Mouse (Mus musculus) C2C12 (cell line): ENCODE measurements around the gene Srgap2.

ENCODE experiments used
- CTCF ChIP-seq: IDR thresholded peaks from one replicate; pipeline ENCODE4 v1.5.1; 2011; ENCODE audit not compliant: control insufficient read depth, insufficient read depth, insufficient read length
- MAX ChIP-seq: IDR thresholded peaks from one replicate; pipeline ENCODE4 v1.6.1; 2011; ENCODE audit warnings: mild to moderate bottlenecking, control low read depth
- MYOD1 ChIP-seq: IDR thresholded peaks from one replicate; pipeline ENCODE4 v1.6.1; 2011; ENCODE audit warnings: low read depth; ENCODE audit not compliant: control insufficient read depth, insufficient read length
- USF1 ChIP-seq: IDR thresholded peaks from one replicate; pipeline ENCODE4 v1.6.1; 2011; ENCODE audit warnings: low read depth, mild to moderate bottlenecking, control low read depth, moderate library complexity

DNA sequence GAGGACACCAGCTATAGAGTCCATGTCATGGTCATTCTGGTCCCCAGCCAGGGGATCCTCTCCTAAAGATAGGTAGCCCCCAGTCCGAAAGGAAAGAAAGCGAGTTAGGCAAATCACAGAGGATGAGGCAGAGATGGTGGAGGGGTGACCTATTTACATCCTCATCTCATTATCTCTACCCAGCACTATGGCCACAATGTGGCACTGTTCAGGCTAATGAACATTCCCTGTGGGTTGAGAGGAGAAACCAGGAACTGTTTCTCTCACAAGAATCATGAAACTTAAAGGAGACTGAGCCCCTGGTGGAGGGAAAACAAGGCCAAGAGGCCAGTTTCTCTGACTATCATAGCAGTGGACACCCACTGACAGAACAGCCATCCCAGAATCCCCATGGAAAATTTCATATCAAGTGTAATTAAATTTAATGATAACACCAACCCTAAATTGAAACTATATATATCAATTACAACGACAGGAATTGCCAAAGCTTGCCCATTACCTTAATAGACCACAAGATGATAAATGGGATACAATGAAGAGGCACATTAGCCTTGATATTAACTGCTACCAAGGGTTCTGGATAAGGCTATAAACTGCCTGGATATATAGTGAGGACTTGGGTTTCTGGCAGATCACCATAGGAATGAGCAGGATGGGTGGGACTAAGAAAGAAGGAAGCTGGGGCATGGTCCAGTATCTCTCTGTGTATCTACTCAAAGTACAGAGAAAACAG is 207.4 kb downstream of the Srgap2 start:
- TF ChIP-seq CTCF = no peak
- no peak for TF ChIP-seq USF1
- TF ChIP-seq MYOD1 = no peak
- TF ChIP-seq MAX = no peak
